Mouse (Mus musculus) heart, postnatal 10 days (tissue): ENCODE results near the gene Adgre5. TPM values are rescaled to one million over a fixed set of nuclear protein-coding genes. Genes with fewer than 3 reads are reported as not detected.

Source experiments
- DNase-seq, 2 experiments: peaks; one replicate each; pipeline ENCODE4 v3.0.0; 2021
- intact Hi-C: fragments of 180-260 bp; cut with DNase I; formaldehyde crosslinking; loops from one replicate; pipeline ENCODE4 v1.15.1; 2025
- total RNA-seq, 2 experiments: library from RNA; stranded (reverse); gene quantifications; 2 replicates each; pipeline ENCODE4 v1.2.3; 2021

Gene Adgre5
- total RNA-seq, 2 experiments from 2014 or later, result 66.0 to 68.1 TPM

- no peak for DNase-seq
- intact Hi-C loops, result no loop called here
Observed at GRCm38 (mm10) chr8:83756273-83756672, 15.1 kb upstream of the Adgre5 start.

GRCm38 (mm10) chr8:83754149-83754548 is 13.0 kb upstream of the Adgre5 start:
- intact Hi-C loops, result no loop called here
- DNase-seq, result no peak

GRCm38 (mm10) chr8:83749265-83749664 is 8.1 kb upstream of the Adgre5 start:
- peak; percentile 30 to 56 for DNase-seq
- intact Hi-C loops, result no loop called here

GRCm38 (mm10) chr8:83748708-83749107 is 7.6 kb upstream of the Adgre5 start:
- DNase-seq, result peak; percentile 68 to 70
- intact Hi-C loops, result no loop called here

GRCm38 (mm10) chr8:83747661-83748346 is 6.7 kb upstream of the Adgre5 start:
- DNase-seq, result peak; percentile 83 to 85

GRCm38 (mm10) chr8:83744070-83744469 is 2.9 kb upstream of the Adgre5 start:
- DNase-seq, result no peak
- intact Hi-C loops, result no loop called here

More at GRCm38 (mm10) chr8:83747661-83748346, 6.7 kb upstream of the Adgre5 start:
- intact Hi-C loops, result no loop called here

GRCm38 (mm10) chr8:83742968-83743367 is 1.8 kb upstream of the Adgre5 start:
- intact Hi-C loops, result no loop called here
- DNase-seq, result no peak

GRCm38 (mm10) chr8:83741849-83742655 is 926 bp upstream of the Adgre5 start:
- intact Hi-C loops, result no loop called here

GRCm38 (mm10) chr8:83740586-83740975 is 545 bp downstream of the Adgre5 start:
- no peak for DNase-seq
- intact Hi-C loops, result no loop called here

More at GRCm38 (mm10) chr8:83741849-83742655, 926 bp upstream of the Adgre5 start:
- DNase-seq, result peak; percentile 31 to 42

- DNase-seq, result peak; percentile 48 to 55
- intact Hi-C loops, result no loop called here
Observed at GRCm38 (mm10) chr8:83739711-83740468, 1.2 kb downstream of the Adgre5 start.

GRCm38 (mm10) chr8:83738949-83739710 is 2.0 kb downstream of the Adgre5 start:
- intact Hi-C loops, result no loop called here
- DNase-seq, result peak; percentile 76

GRCm38 (mm10) chr8:83737852-83738562 is 3.1 kb downstream of the Adgre5 start:
- DNase-seq, result peak; percentile 74 to 80
- intact Hi-C loops, result no loop called here

- intact Hi-C loops, result no loop called here
- no peak for DNase-seq
Observed at GRCm38 (mm10) chr8:83737346-83737745, 3.8 kb downstream of the Adgre5 start.

GRCm38 (mm10) chr8:83736681-83737080 is 4.4 kb downstream of the Adgre5 start:
- DNase-seq, result no peak
- intact Hi-C loops, result no loop called here

GRCm38 (mm10) chr8:83732919-83733318 is 8.2 kb downstream of the Adgre5 start:
- no peak for DNase-seq
- intact Hi-C loops, result no loop called here

- intact Hi-C loops, result no loop called here
- no peak for DNase-seq
Observed at GRCm38 (mm10) chr8:83731906-83732305, 9.2 kb downstream of the Adgre5 start.

- intact Hi-C loops, result no loop called here
Observed at GRCm38 (mm10) chr8:83729009-83729807, 11.9 kb downstream of the Adgre5 start.

GRCm38 (mm10) chr8:83725521-83726102 is 15.5 kb downstream of the Adgre5 start:
- intact Hi-C loops, result loop anchor here (2.0 kb wide), 2 partner anchors 57 to 169 kb away; no protein-coding TSS in a partner anchor
- no peak for DNase-seq

More at GRCm38 (mm10) chr8:83729009-83729807, 11.9 kb downstream of the Adgre5 start:
- peak; percentile 60 to 72 for DNase-seq
